Mouse (Mus musculus): ENCODE data around the gene Cabp5. TPM values are rescaled to one million over a fixed set of nuclear protein-coding genes. Genes with fewer than 3 reads are reported as not detected.
"Not testable (repeated sequence)": the region's sequence is repeated elsewhere in the genome, so short reads cannot be mapped to it uniquely, and the experiment has no call there.

Cabp5 gene
- not detected in 2 replicates for polyA plus RNA-seq (2015; fragmentation: Nextera tagmentation; extraction: Ambion mirVana)

DNA sequence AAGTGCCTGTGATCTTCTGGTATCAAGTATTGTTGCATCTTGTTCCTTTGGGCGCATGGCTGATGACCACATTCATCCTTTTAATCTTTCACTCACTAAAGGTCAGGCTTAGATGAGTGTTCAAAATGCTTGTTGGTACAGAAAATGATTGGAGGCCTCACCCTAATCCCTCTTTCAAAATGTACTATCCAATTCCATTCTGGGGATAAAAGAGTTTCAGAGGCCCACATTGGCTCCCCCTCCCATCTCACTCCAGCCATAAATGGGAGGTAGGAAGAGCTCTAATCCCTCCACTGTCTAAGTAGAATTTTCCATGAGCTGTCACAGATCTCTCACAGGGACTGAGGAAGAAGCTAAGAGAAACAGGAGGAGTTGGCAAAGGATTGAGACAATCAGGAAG is at the start of gene Cabp5:
Gene Cabp5, plus strand, starts transcription at position 301 of the 400 bp plus-strand sequence.
- Histone ChIP-seq H3K4me2 (no peak within 1 kb of the TSS), H3K4me3 (no peak within 1 kb of the TSS), H3K4me1 (replicated peaks) (no peaks in the 10 kb centered on the region), H3K27me3 (no peaks in the 10 kb centered on the region), H3K27ac (no peak within 1 kb of the TSS), H3K36me3 (no peaks in the 10 kb centered on the region), H3K9me3 (no peaks in the 10 kb centered on the region), H3K9ac (no peak within 1 kb of the TSS)
- 84% methylated on average over 1 of the region's 1 CpGs for WGBS
- no peak for ATAC-seq (ENCODE audit: low FRiP score)

DNA sequence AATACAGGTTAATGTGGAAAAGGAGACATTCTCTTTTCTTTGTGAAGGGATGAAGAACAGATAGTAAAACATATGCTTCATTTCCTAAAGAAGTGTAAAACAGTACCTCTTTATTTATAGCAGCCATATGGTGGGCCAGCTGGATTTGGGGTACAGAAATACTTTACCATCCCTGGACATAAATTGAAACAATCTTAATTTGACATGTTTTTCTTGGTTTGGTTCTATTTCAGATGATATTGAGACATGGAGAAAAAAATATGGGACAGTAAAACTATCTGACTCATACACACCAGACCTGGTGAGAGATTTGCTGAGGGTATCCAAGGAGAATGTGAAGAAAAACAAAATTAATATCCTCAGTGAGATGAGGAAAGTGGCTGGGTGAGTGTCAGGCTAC is 42.0 kb upstream of the Cabp5 start:
- Histone ChIP-seq H3K4me1 (replicated peaks) (no peaks in the 10 kb centered on the region), H3K27me3 (no peaks in the 10 kb centered on the region), H3K4me3 (no peak overlapping the region), H3K27ac (no peak overlapping the region), H3K9me3 (peaks cover 9% of the 10 kb centered on the region), H3K36me3 (peaks cover 40% of the 10 kb centered on the region), H3K9ac (no peak overlapping the region), H3K4me2 (no peak overlapping the region)
- ATAC-seq (ENCODE audit: low FRiP score) = no peak

DNA sequence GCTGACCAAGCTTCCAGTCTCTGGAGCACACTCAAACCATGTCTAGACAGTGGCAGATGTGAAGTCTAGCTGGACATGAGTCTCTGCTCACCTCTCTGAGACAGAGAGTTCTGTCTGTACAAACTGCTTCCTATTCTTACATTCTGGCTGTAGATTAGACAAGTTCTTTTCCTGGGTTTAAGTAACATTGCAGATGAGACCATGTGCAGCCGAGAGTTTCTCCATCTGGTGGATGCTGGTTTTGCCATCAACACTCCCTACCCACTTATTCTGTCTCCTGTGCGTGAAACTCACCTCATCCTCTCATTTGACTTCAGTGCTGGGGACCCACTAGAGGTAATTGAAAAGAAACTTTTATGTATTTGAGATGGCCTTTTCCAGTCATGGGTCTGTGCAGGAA is 17.3 kb upstream of the Cabp5 start:
- Histone ChIP-seq H3K36me3 (no peaks in the 10 kb centered on the region), H3K27ac (no peak overlapping the region), H3K4me2 (no peak overlapping the region), H3K27me3 (no peaks in the 10 kb centered on the region), H3K9ac (no peak overlapping the region), H3K9me3 (no peaks in the 10 kb centered on the region), H3K4me1 (replicated peaks) (no peaks in the 10 kb centered on the region), H3K4me3 (no peak overlapping the region)
- WGBS = 80% methylated on average over 2 of the region's 2 CpGs
- no peak for ATAC-seq (ENCODE audit: low FRiP score)

DNA sequence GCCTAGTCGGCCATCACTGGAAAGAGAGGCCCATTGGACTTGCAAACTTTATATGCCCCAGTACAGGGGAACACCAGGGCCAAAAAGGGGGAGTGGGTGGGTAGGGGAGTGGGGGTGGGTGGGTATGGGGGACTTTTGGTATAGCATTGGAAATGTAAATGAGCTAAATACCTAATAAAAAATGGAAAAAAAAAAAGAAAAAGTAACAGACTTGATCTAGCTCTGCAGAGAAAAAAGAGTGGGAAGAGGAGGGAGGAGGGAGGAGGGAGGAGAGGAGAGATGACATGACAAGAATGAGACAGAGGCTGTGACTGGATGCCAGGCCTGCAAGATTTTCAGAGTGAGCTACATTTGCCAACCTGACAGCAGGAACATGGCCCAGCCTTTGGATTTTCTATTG is 52.6 kb downstream of the Cabp5 start, which contains the start of gene Bsph1:
Gene Bsph1, plus strand, starts transcription at position 301 of the 400 bp plus-strand sequence.
- peaks cover 13% of the 10 kb centered on the region; the same call in 1 of the 2 replicates for H3K9me3 ChIP-seq
- not testable (repeated sequence) for H3K9ac ChIP-seq; H3K27ac ChIP-seq; H3K4me2 ChIP-seq; H3K4me1 ChIP-seq (replicated peaks); H3K27me3 ChIP-seq; H3K4me3 ChIP-seq; ATAC-seq (ENCODE audit: low FRiP score); H3K36me3 ChIP-seq
- 83% methylated on average over 1 of the region's 1 CpGs for WGBS

Other genes with a start within 250 kb of the Cabp5 start
- not detected in 2 replicates for gene Vmn1r88, start 238.6 kb upstream of the Cabp5 start, polyA plus RNA-seq (2015; fragmentation: Nextera tagmentation; extraction: Ambion mirVana)
- gene Vmn1r89, start 185.1 kb upstream of the Cabp5 start, polyA plus RNA-seq (2015; fragmentation: Nextera tagmentation; extraction: Ambion mirVana) = not detected in 2 replicates
- gene Lig1, start 120.8 kb upstream of the Cabp5 start, polyA plus RNA-seq (2015; fragmentation: Nextera tagmentation; extraction: Ambion mirVana) = 41.1 and 46.2 TPM in 2 replicates
- gene Zswim9, start 119.4 kb upstream of the Cabp5 start, polyA plus RNA-seq (2015; fragmentation: Nextera tagmentation; extraction: Ambion mirVana) = 14.6 and 15.9 TPM in 2 replicates
- gene Pla2g4c, start 73.5 kb upstream of the Cabp5 start, polyA plus RNA-seq (2015; fragmentation: Nextera tagmentation; extraction: Ambion mirVana) = 0.92 and 1.2 TPM in 2 replicates
- gene Bsph1, start 52.7 kb downstream of the Cabp5 start, polyA plus RNA-seq (2015; fragmentation: Nextera tagmentation; extraction: Ambion mirVana) = not detected in 2 replicates
- not detected in 2 replicates for gene Bsph2, start 172.9 kb downstream of the Cabp5 start, polyA plus RNA-seq (2015; fragmentation: Nextera tagmentation; extraction: Ambion mirVana)
- not detected in 2 replicates for gene Sult2a5, start 225.8 kb downstream of the Cabp5 start, polyA plus RNA-seq (2015; fragmentation: Nextera tagmentation; extraction: Ambion mirVana)